9 mouse cellular contexts compared by ENCODE assay signal in the genomic region with DNA sequence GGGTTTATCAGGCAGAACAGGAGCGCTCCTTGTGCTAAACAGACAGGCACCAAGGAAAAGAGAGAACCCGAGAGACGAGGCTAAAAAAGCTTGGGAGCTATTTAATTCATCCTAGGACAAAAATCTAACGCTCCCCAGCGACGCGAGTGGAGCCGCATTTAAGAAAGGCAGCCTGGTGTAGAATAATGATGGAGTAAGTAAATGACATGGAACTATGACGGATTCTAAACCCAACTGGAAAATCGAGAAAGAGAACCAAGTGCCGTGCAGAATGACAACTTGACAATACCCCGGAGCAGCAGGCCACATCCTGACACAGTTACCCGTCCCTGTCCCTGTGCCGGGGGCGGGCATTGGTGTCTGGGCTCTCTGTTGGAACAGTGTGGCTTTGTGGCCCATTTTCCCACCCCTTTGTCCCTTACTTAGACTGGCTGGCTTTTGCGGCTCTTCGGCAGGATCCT.
DNase-seq lines count a peak whose midpoint lies in the region; ATAC-seq lines count a peak whose summit lies in the region.
"Had no signal": no experiment of that assay in that cellular context is flagged by ENCODE, and none has a peak within 500 bp of the region (broad histone marks: within the 10 kb centered on the region; RNA-seq: fewer than 3 reads in every experiment).

No protein-coding gene starts in this region.

- peak; percentile 12 for DNase-seq in lung, postnatal 10 days
- DNase-seq in lung, postnatal 25 days (ENCODE audit: low spot score), result no peak
- peak; percentile 27 for DNase-seq in embryonic facial prominence, embryonic 10.5 days (ENCODE audit: low spot score)
- peak; percentile 25 to 45 for DNase-seq in layer of hippocampus, postnatal 10 days (ENCODE audit: low spot score in 2 of 2)
- DNase-seq in retina, embryonic 14.5 days (ENCODE audit: low spot score), result peak; percentile 40
- no peak for DNase-seq in gastrocnemius, adult 18-20 months (ENCODE audit: low spot score)

- peaks cover 30% of the 10 kb centered on the region for H3K4me1 ChIP-seq in embryonic facial prominence, embryonic 10.5 days

- H3K27me3 ChIP-seq in embryonic facial prominence, embryonic 10.5 days (replicated peaks; ENCODE audit: low read depth, poor library complexity, severe bottlenecking), result peaks cover 6% of the 10 kb centered on the region; the same call in 1 of the 2 replicates

- 49% methylated on average over 17 of the region's 17 CpGs for WGBS in embryonic facial prominence, embryonic 10.5 days

- no peaks in the 10 kb centered on the region for H3K36me3 ChIP-seq in embryonic facial prominence, embryonic 10.5 days (replicated peaks)
- H3K36me3 ChIP-seq: embryonic facial prominence, embryonic 12.5 days; limb, embryonic 13.5 days had no signal

- 0 out of 2 replicates have a peak overlapping the region, but pooled peaks have one; percentile 20 for H3K4me3 ChIP-seq in embryonic facial prominence, embryonic 10.5 days
- H3K4me3 ChIP-seq: embryonic facial prominence, embryonic 12.5 days; limb, embryonic 13.5 days had no signal

- no peak for ATAC-seq in granulocyte monocyte progenitor cell, adult 5-6 weeks (replicated peaks; ENCODE audit: poor library complexity, severe bottlenecking)

- no peak overlapping the region for H3K27ac ChIP-seq in embryonic facial prominence, embryonic 10.5 days (replicated peaks)
- H3K27ac ChIP-seq: embryonic facial prominence, embryonic 12.5 days; limb, embryonic 13.5 days had no signal

- no peaks in the 10 kb centered on the region for H3K9me3 ChIP-seq in embryonic facial prominence, embryonic 10.5 days
- H3K9me3 ChIP-seq: embryonic facial prominence, embryonic 12.5 days; limb, embryonic 13.5 days had no signal

Comparison
In these comparisons a context has a peak if more than half of its experiments do, and no peak if none do; other contexts are left out.
1. DNase-seq: peak in lung, postnatal 10 days (single experiment), embryonic facial prominence, embryonic 10.5 days (single experiment), layer of hippocampus, postnatal 10 days (2 of 2) and retina, embryonic 14.5 days (single experiment); none in lung, postnatal 25 days (single experiment) and gastrocnemius, adult 18-20 months (single experiment).